Mouse (Mus musculus) heart, embryonic 10.5 days (tissue): Measurements from ENCODE around the gene Ctdspl. TPM values are rescaled to one million over a fixed set of nuclear protein-coding genes. Genes with fewer than 3 reads are reported as not detected.

Experiments used
- DNase-seq: peaks from one replicate; pipeline ENCODE4 v3.0.0-alpha.2; 2017; ENCODE audit warnings: low spot score
- H3K27ac ChIP-seq: fragments of 300-500 bp; sonication (generic); 2 replicates; pipeline ENCODE4 v1.5.1; 2016; ENCODE audit warnings: mild to moderate bottlenecking
- H3K27me3 ChIP-seq: fragments of 300-500 bp; sonication (generic); 2 replicates; pipeline ENCODE4 v1.6.1; 2016; ENCODE audit warnings: mild to moderate bottlenecking; ENCODE audit not compliant: poor library complexity, insufficient read depth, severe bottlenecking
- H3K36me3 ChIP-seq: fragments of 300-500 bp; sonication (generic); 2 replicates; pipeline ENCODE4 v1.6.1; 2016; ENCODE audit warnings: mild to moderate bottlenecking, moderate library complexity
- H3K4me1 ChIP-seq: fragments of 300-500 bp; sonication (generic); 2 replicates; pipeline ENCODE4 v1.6.1; 2016; ENCODE audit warnings: mild to moderate bottlenecking
- H3K4me3 ChIP-seq: fragments of 300-500 bp; sonication (generic); 2 replicates; pipeline ENCODE4 v1.5.1; 2016; ENCODE audit warnings: mild to moderate bottlenecking, moderate library complexity
- H3K9me3 ChIP-seq: fragments of 300-500 bp; sonication (generic); 2 replicates; pipeline ENCODE4 v1.6.1; 2016; ENCODE audit warnings: mild to moderate bottlenecking, moderate library complexity
- WGBS: fragments of 180-500 bp; shearing (Covaris S2); methylation state at CpG from one replicate; pipeline ENCODE4 v1.1.7; 2016; 5-methylcytosine and 5-hydroxymethylcytosine counted together
- polyA plus RNA-seq: library from polyadenylated mRNA; unstranded; fragments of >200 nt; fragmentation: Nextera tagmentation; extraction: Ambion mirVana; gene quantifications from 2 replicates; pipeline ENCODE4 v1.2.1, GENCODE M21; 2016

The Ctdspl gene
- polyA plus RNA-seq, 1 experiment from 2014 or later = 10.2 TPM

- H3K27ac ChIP-seq = no peak overlapping the region
- H3K36me3 ChIP-seq = peaks cover 55% of the 10 kb centered on the region
- H3K9me3 ChIP-seq = no peaks in the 10 kb centered on the region
- H3K4me3 ChIP-seq = no peak overlapping the region
- no peak for DNase-seq
- 89% methylated on average over 15 of the region's 15 CpGs for WGBS
- peaks cover 19% of the 10 kb centered on the region for H3K4me1 ChIP-seq
- no peaks in the 10 kb centered on the region for H3K27me3 ChIP-seq
These were observed 114.0 kb downstream of the Ctdspl start for GRCm38 (mm10) chr9:119040101-119040775.

- no peaks in the 10 kb centered on the region for H3K9me3 ChIP-seq
- DNase-seq = no peak
- no peaks in the 10 kb centered on the region for H3K36me3 ChIP-seq
- H3K27ac ChIP-seq = no peak overlapping the region
- peaks cover 51% of the 10 kb centered on the region for H3K4me1 ChIP-seq
- 73% methylated on average over 11 of the region's 11 CpGs for WGBS
- H3K4me3 ChIP-seq = no peak overlapping the region
- H3K27me3 ChIP-seq = peaks cover 7% of the 10 kb centered on the region; the same call in 1 of the 2 replicates
These were observed 122.1 kb downstream of the Ctdspl start for GRCm38 (mm10) chr9:119048182-119048903.

GRCm38 (mm10) chr9:119051158-119051557 is 124.9 kb downstream of the Ctdspl start:
- no peak overlapping the region for H3K4me3 ChIP-seq
- 57% methylated on average over 2 of the region's 2 CpGs for WGBS
- H3K27ac ChIP-seq = no peak overlapping the region; the same call in 1 of the 2 replicates
- no peak for DNase-seq
- no peaks in the 10 kb centered on the region for H3K9me3 ChIP-seq
- H3K4me1 ChIP-seq = peaks cover 59% of the 10 kb centered on the region
- peaks cover 16% of the 10 kb centered on the region; the same call in 1 of the 2 replicates for H3K27me3 ChIP-seq
- no peaks in the 10 kb centered on the region for H3K36me3 ChIP-seq

- 10% methylated on average over 22 of the region's 22 CpGs for WGBS
- Histone ChIP-seq H3K36me3 (no peaks in the 10 kb centered on the region), H3K4me3 (peak within 1 kb of the TSS; percentile 61), H3K27ac (peak within 1 kb of the TSS; percentile 86), H3K27me3 (peaks cover 16% of the 10 kb centered on the region; the same call in 1 of the 2 replicates), H3K9me3 (no peaks in the 10 kb centered on the region), H3K4me1 (peaks cover 58% of the 10 kb centered on the region)
- DNase-seq = no peak
These were observed 126.1 kb downstream of the Ctdspl start, which contains the start of gene Vill for GRCm38 (mm10) chr9:119052154-119052944. Gene Vill, plus strand, starts transcription at chr9:119052778.

GRCm38 (mm10) chr9:119053964-119054576 is 127.8 kb downstream of the Ctdspl start:
- DNase-seq = no peak
- Histone ChIP-seq H3K27ac (no peak overlapping the region), H3K27me3 (peaks cover 16% of the 10 kb centered on the region; the same call in 1 of the 2 replicates), H3K36me3 (no peaks in the 10 kb centered on the region), H3K4me3 (no peak overlapping the region), H3K9me3 (no peaks in the 10 kb centered on the region), H3K4me1 (peaks cover 54% of the 10 kb centered on the region)
- 66% methylated on average over 9 of the region's 9 CpGs for WGBS

GRCm38 (mm10) chr9:119055336-119055735 is 129.1 kb downstream of the Ctdspl start:
- Histone ChIP-seq H3K27me3 (peaks cover 19% of the 10 kb centered on the region; the same call in 1 of the 2 replicates), H3K36me3 (no peaks in the 10 kb centered on the region), H3K4me1 (peaks cover 54% of the 10 kb centered on the region), H3K4me3 (no peak overlapping the region), H3K9me3 (no peaks in the 10 kb centered on the region), H3K27ac (no peak overlapping the region)
- no peak for DNase-seq
- WGBS = 82% methylated on average over 4 of the region's 4 CpGs

GRCm38 (mm10) chr9:119058245-119058644 is 132.0 kb downstream of the Ctdspl start:
- peaks cover 27% of the 10 kb centered on the region; the same call in 1 of the 2 replicates for H3K27me3 ChIP-seq
- 69% methylated on average over 7 of the region's 7 CpGs for WGBS
- no peak overlapping the region for H3K4me3 ChIP-seq
- peak overlapping the region; percentile 13; the same call in 1 of the 2 replicates for H3K27ac ChIP-seq
- peaks cover 47% of the 10 kb centered on the region for H3K4me1 ChIP-seq
- no peak for DNase-seq
- H3K36me3 ChIP-seq = no peaks in the 10 kb centered on the region
- H3K9me3 ChIP-seq = no peaks in the 10 kb centered on the region

- peaks cover 43% of the 10 kb centered on the region for H3K4me1 ChIP-seq
- H3K27me3 ChIP-seq = peaks cover 28% of the 10 kb centered on the region; the same call in 1 of the 2 replicates
- H3K9me3 ChIP-seq = no peaks in the 10 kb centered on the region
- 86% methylated on average over 10 of the region's 10 CpGs for WGBS
- H3K36me3 ChIP-seq = no peaks in the 10 kb centered on the region
- no peak for DNase-seq
- H3K27ac ChIP-seq = no peak overlapping the region
- no peak overlapping the region for H3K4me3 ChIP-seq
These were observed 134.4 kb downstream of the Ctdspl start for GRCm38 (mm10) chr9:119060701-119061100.

GRCm38 (mm10) chr9:119063036-119063644 is 136.9 kb downstream of the Ctdspl start:
- Histone ChIP-seq H3K36me3 (no peaks in the 10 kb centered on the region), H3K27ac (no peak overlapping the region; the same call in 1 of the 2 replicates), H3K4me3 (peak overlapping the region; percentile 19; the same call in 1 of the 2 replicates), H3K4me1 (peaks cover 29% of the 10 kb centered on the region), H3K9me3 (no peaks in the 10 kb centered on the region), H3K27me3 (peaks cover 40% of the 10 kb centered on the region; the same call in 1 of the 2 replicates)
- 21% methylated on average over 19 of the region's 19 CpGs for WGBS
- DNase-seq = no peak

GRCm38 (mm10) chr9:119064296-119064695 is 138.0 kb downstream of the Ctdspl start:
- peaks cover 26% of the 10 kb centered on the region for H3K4me1 ChIP-seq
- WGBS = 64% methylated on average over 4 of the region's 4 CpGs
- no peaks in the 10 kb centered on the region for H3K36me3 ChIP-seq
- peaks cover 40% of the 10 kb centered on the region; the same call in 1 of the 2 replicates for H3K27me3 ChIP-seq
- H3K4me3 ChIP-seq = no peak overlapping the region
- H3K9me3 ChIP-seq = no peaks in the 10 kb centered on the region
- H3K27ac ChIP-seq = peak overlapping the region; percentile 10
- no peak for DNase-seq

GRCm38 (mm10) chr9:119067601-119068000 is 141.3 kb downstream of the Ctdspl start:
- Histone ChIP-seq H3K36me3 (peaks cover 15% of the 10 kb centered on the region), H3K4me1 (peaks cover 19% of the 10 kb centered on the region), H3K27me3 (peaks cover 23% of the 10 kb centered on the region; the same call in 1 of the 2 replicates), H3K27ac (no peak overlapping the region), H3K4me3 (no peak overlapping the region), H3K9me3 (no peaks in the 10 kb centered on the region)
- 4% methylated on average over 6 of the region's 6 CpGs for whole genome bisulfite sequencing
- no peak for DNase-seq

GRCm38 (mm10) chr9:119068266-119068665 is 142.0 kb downstream of the Ctdspl start:
- H3K27me3 ChIP-seq = peaks cover 22% of the 10 kb centered on the region; the same call in 1 of the 2 replicates
- H3K4me1 ChIP-seq = peaks cover 22% of the 10 kb centered on the region
- no peak for DNase-seq

More at GRCm38 (mm10) chr9:119068266-119068665, 142.0 kb downstream of the Ctdspl start:
- peaks cover 18% of the 10 kb centered on the region for H3K36me3 ChIP-seq
- no peak overlapping the region for H3K27ac ChIP-seq
- WGBS = 89% methylated on average over 11 of the region's 11 CpGs
- no peaks in the 10 kb centered on the region for H3K9me3 ChIP-seq
- H3K4me3 ChIP-seq = no peak overlapping the region
